Mouse (Mus musculus) intestine, embryonic 14.5 days (tissue): Measurements from ENCODE around the gene Neurod2. TPM values are rescaled to one million over a fixed set of nuclear protein-coding genes. Genes with fewer than 3 reads are reported as not detected.

ENCODE experiments used
- ATAC-seq: fragments of 200-750 bp; cut with Nextera tagmentation; replicated peaks from 2 replicates; pipeline ENCODE4 v1.8.0; 2017; ENCODE audit warnings: low read depth, moderate number of reproducible peaks, moderate TSS enrichment, moderate library complexity; ENCODE audit not compliant: low FRiP score, low TSS enrichment
- DNase-seq: peaks from one replicate; pipeline ENCODE4 v3.0.0-alpha.2; 2018; ENCODE audit warnings: low spot score
- H3K27ac ChIP-seq: fragments of 300-500 bp; sonication (generic); 2 replicates; pipeline ENCODE4 v1.5.1; 2014; ENCODE audit warnings: low read depth, mild to moderate bottlenecking, control low read depth
- H3K27me3 ChIP-seq: fragments of 300-500 bp; sonication (generic); replicated peaks from 2 replicates; pipeline ENCODE4 v1.6.1; 2014; ENCODE audit warnings: low read length, control low read depth; ENCODE audit not compliant: control insufficient read depth, insufficient read depth
- H3K36me3 ChIP-seq: fragments of 300-500 bp; sonication (generic); 2 replicates; pipeline ENCODE4 v1.6.1; 2014; ENCODE audit warnings: low read length, control low read depth; ENCODE audit not compliant: control insufficient read depth, insufficient read depth
- H3K4me1 ChIP-seq: fragments of 300-500 bp; sonication (generic); replicated peaks from 2 replicates; pipeline ENCODE4 v1.6.1; 2014; ENCODE audit warnings: low read length, control low read depth, mixed read lengths; ENCODE audit not compliant: control insufficient read depth, insufficient read depth
- H3K4me2 ChIP-seq: fragments of 300-500 bp; sonication (generic); 2 replicates; pipeline ENCODE4 v1.6.1; 2014; ENCODE audit warnings: low read length
- H3K4me3 ChIP-seq: fragments of 300-500 bp; sonication (generic); 2 replicates; pipeline ENCODE4 v1.5.1; 2014; ENCODE audit warnings: low read depth, low read length, control low read depth, mixed read lengths
- H3K9ac ChIP-seq: fragments of 300-500 bp; sonication (generic); 2 replicates; pipeline ENCODE4 v1.6.1; 2014; ENCODE audit warnings: mild to moderate bottlenecking, low read length
- H3K9me3 ChIP-seq: fragments of 300-500 bp; sonication (generic); 2 replicates; pipeline ENCODE4 v1.6.1; 2016; ENCODE audit warnings: low read length, control low read depth; ENCODE audit not compliant: control insufficient read depth
- WGBS: fragments of 180-500 bp; shearing (Covaris S2); extraction: QIAGEN DNeasy Blood & Tissue Kit; methylation state at CpG from one replicate; pipeline ENCODE4 v1.1.7; 2014; 5-methylcytosine and 5-hydroxymethylcytosine counted together
- polyA plus RNA-seq: library from polyadenylated mRNA; unstranded; fragments of >200 nt; fragmentation: Nextera tagmentation; extraction: Ambion mirVana; gene quantifications from 2 replicates; pipeline ENCODE4 v1.2.1, GENCODE M21; 2014

The Neurod2 gene
- polyA plus RNA-seq, 1 experiment from 2014 or later, result 0.07 TPM

DNA sequence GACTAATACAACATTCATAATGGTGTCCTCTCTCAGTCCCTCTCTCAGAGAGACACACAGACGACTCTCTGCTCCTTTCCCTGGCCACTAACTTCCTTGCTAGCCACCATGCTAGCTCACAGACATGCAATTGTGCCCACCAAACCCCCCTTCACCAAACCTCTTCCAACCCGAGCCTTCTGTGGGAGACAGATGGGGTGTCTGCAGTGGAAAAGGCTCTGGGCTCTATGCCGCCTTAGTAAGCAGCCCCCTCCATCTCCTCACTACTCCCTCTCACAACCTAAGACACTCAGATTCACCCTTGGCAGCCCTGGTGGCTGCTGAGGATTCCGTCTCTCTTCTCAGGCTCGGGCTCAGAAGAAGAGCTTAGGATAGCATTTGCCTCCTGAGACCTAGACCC is 41.9 kb downstream of the Neurod2 start:
- 42% methylated on average over 5 of the region's 5 CpGs for WGBS
- no peak overlapping the region for H3K4me3 ChIP-seq
- ATAC-seq (no peak), DNase-seq (no peak)
- H3K36me3 ChIP-seq, result no peaks in the 10 kb centered on the region
- H3K4me1 ChIP-seq, result 0 out of 2 replicates have a peak, but pooled peaks cover 3% of the 10 kb centered on the region
- no peak overlapping the region for H3K9ac ChIP-seq
- H3K4me2 ChIP-seq, result no peak overlapping the region
- no peaks in the 10 kb centered on the region for H3K27me3 ChIP-seq
- H3K9me3 ChIP-seq, result no peaks in the 10 kb centered on the region
- no peak overlapping the region for H3K27ac ChIP-seq

GRCm38 (mm10) chr11:98285368-98285767 is 44.1 kb downstream of the Neurod2 start:
- no peaks in the 10 kb centered on the region for H3K36me3 ChIP-seq
- 54% methylated on average over 2 of the region's 2 CpGs for WGBS
- H3K9ac ChIP-seq, result no peak overlapping the region
- H3K27ac ChIP-seq, result no peak overlapping the region
- no peak overlapping the region for H3K4me2 ChIP-seq
- 0 out of 2 replicates have a peak, but pooled peaks cover 3% of the 10 kb centered on the region for H3K4me1 ChIP-seq
- ATAC-seq (no peak), DNase-seq (no peak)
- no peaks in the 10 kb centered on the region for H3K9me3 ChIP-seq
- H3K4me3 ChIP-seq, result no peak overlapping the region
- H3K27me3 ChIP-seq, result no peaks in the 10 kb centered on the region

- Histone ChIP-seq H3K27ac (no peak overlapping the region), H3K36me3 (no peaks in the 10 kb centered on the region), H3K9me3 (no peaks in the 10 kb centered on the region), H3K4me3 (peak overlapping the region; percentile 16; the same call in 1 of the 2 replicates), H3K4me2 (peak overlapping the region; percentile 46), H3K4me1 (0 out of 2 replicates have a peak, but pooled peaks cover 3% of the 10 kb centered on the region), H3K27me3 (no peaks in the 10 kb centered on the region), H3K9ac (no peak overlapping the region)
- ATAC-seq (no peak), DNase-seq (no peak)
- WGBS, result 2% methylated on average over 17 of the region's 17 CpGs
These were observed 45.2 kb downstream of the Neurod2 start for GRCm38 (mm10) chr11:98284230-98284629.

GRCm38 (mm10) chr11:98283740-98284139 is 45.7 kb downstream of the Neurod2 start:
- 0 out of 2 replicates have a peak, but pooled peaks cover 3% of the 10 kb centered on the region for H3K4me1 ChIP-seq
- no peak overlapping the region for H3K4me2 ChIP-seq
- no peak overlapping the region for H3K4me3 ChIP-seq
- no peaks in the 10 kb centered on the region for H3K27me3 ChIP-seq
- H3K27ac ChIP-seq, result no peak overlapping the region
- no peak overlapping the region for H3K9ac ChIP-seq
- ATAC-seq (no peak), DNase-seq (no peak)
- H3K36me3 ChIP-seq, result peaks cover 5% of the 10 kb centered on the region; the same call in 1 of the 2 replicates
- no peaks in the 10 kb centered on the region for H3K9me3 ChIP-seq
- WGBS, result 33% methylated on average over 9 of the region's 9 CpGs

Other genes with a start within 250 kb of the Neurod2 start
- gene Fbxl20, start 179.2 kb downstream of the Neurod2 start, polyA plus RNA-seq, result 13.0 and 15.5 TPM in 2 replicates
- gene Med1, start 136.4 kb downstream of the Neurod2 start, polyA plus RNA-seq, result 57.1 and 63.2 TPM in 2 replicates
- 13.9 and 14.3 TPM in 2 replicates for gene Cdk12, start 126.6 kb downstream of the Neurod2 start, polyA plus RNA-seq
- gene Ppp1r1b, start 18.8 kb upstream of the Neurod2 start, polyA plus RNA-seq, result 21.4 and 22.6 TPM in 2 replicates
- gene Stard3, start 28.7 kb upstream of the Neurod2 start, polyA plus RNA-seq, result 40.5 and 44.8 TPM in 2 replicates
- not detected in 2 replicates for gene Tcap, start 54.2 kb upstream of the Neurod2 start, polyA plus RNA-seq
- not detected in 2 replicates for gene Pnmt, start 56.8 kb upstream of the Neurod2 start, polyA plus RNA-seq
- gene Pgap3, start 70.8 kb upstream of the Neurod2 start, polyA plus RNA-seq, result 13.4 and 14.1 TPM in 2 replicates
- 33.5 and 35.3 TPM in 2 replicates for gene Erbb2, start 82.8 kb upstream of the Neurod2 start, polyA plus RNA-seq
- 109 and 123 TPM in 2 replicates for gene Mien1, start 109.3 kb upstream of the Neurod2 start, polyA plus RNA-seq
- gene Grb7, start 116.7 kb upstream of the Neurod2 start, polyA plus RNA-seq, result 74.1 and 74.6 TPM in 2 replicates
- gene Ikzf3, start 216.4 kb upstream of the Neurod2 start, polyA plus RNA-seq, result 0.16 and 0.19 TPM in 2 replicates
- gene Zpbp2, start 221.4 kb upstream of the Neurod2 start, polyA plus RNA-seq, result 0.28 and 0.57 TPM in 2 replicates